Mouse (Mus musculus) heart, postnatal 0 days (tissue): ENCODE measurements around the gene Wee1. TPM values are rescaled to one million over a fixed set of nuclear protein-coding genes. Genes with fewer than 3 reads are reported as not detected.
"Not testable (repeated sequence)": the region's sequence is repeated elsewhere in the genome, so short reads cannot be mapped to it uniquely, and the experiment has no call there.

Experiments
- ATAC-seq: fragments of 200-750 bp; cut with Nextera tagmentation; 2 replicates; pipeline ENCODE4 v1.8.0; 2017; ENCODE audit warnings: low read depth, moderate number of reproducible peaks, moderate library complexity; ENCODE audit not compliant: insufficient read depth
- DNase-seq: peaks from one replicate; pipeline ENCODE4 v3.0.0-alpha.2; 2016; ENCODE audit warnings: low spot score
- H3K27ac ChIP-seq: fragments of 300-500 bp; sonication (generic); 2 replicates; pipeline ENCODE4 v1.5.1; 2014; ENCODE audit warnings: low read depth, mild to moderate bottlenecking
- H3K27me3 ChIP-seq: fragments of 300-500 bp; sonication (generic); 2 replicates; pipeline ENCODE4 v1.6.1; 2014; ENCODE audit warnings: low read length, mixed read lengths; ENCODE audit not compliant: control insufficient read depth, insufficient read depth
- H3K36me3 ChIP-seq: fragments of 300-500 bp; sonication (generic); replicated peaks from 2 replicates; pipeline ENCODE4 v1.6.1; 2014; ENCODE audit warnings: low read length, mixed read lengths; ENCODE audit not compliant: control insufficient read depth, insufficient read depth
- H3K4me1 ChIP-seq: fragments of 300-500 bp; sonication (generic); 2 replicates; pipeline ENCODE4 v1.6.1; 2014; ENCODE audit warnings: antibody characterized with exemption; ENCODE audit not compliant: control insufficient read depth, insufficient read depth
- H3K4me2 ChIP-seq: fragments of 300-500 bp; sonication (generic); 2 replicates; pipeline ENCODE4 v1.6.1; 2014; ENCODE audit warnings: low read depth, mild to moderate bottlenecking, low read length, moderate library complexity
- H3K4me3 ChIP-seq: fragments of 300-500 bp; sonication (generic); 2 replicates; pipeline ENCODE4 v1.5.1; 2014; ENCODE audit warnings: low read depth, low read length
- H3K9ac ChIP-seq: fragments of 300-500 bp; sonication (generic); replicated peaks from 2 replicates; pipeline ENCODE4 v1.6.1; 2014; ENCODE audit warnings: low read depth, low read length, mixed read lengths
- H3K9me3 ChIP-seq: fragments of 300-500 bp; sonication (generic); replicated peaks from 2 replicates; pipeline ENCODE4 v1.6.1; 2016; ENCODE audit warnings: low read length; ENCODE audit not compliant: control insufficient read depth
- CTCF ChIP-seq: IDR thresholded peaks from 2 replicates; pipeline ENCODE4 v1.5.1; 2016; ENCODE audit warnings: antibody characterized with exemption, control low read depth, low read depth
- EP300 ChIP-seq: IDR thresholded peaks from 2 replicates; pipeline ENCODE4 v1.6.1; 2016; ENCODE audit warnings: antibody characterized with exemption, low read depth
- WGBS: fragments of 180-500 bp; shearing (Covaris S2); extraction: QIAGEN DNeasy Blood & Tissue Kit; methylation state at CpG from one replicate; pipeline ENCODE4 v1.1.7; 2014; 5-methylcytosine and 5-hydroxymethylcytosine counted together
- polyA plus RNA-seq: library from polyadenylated mRNA; unstranded; fragments of >200 nt; fragmentation: Nextera tagmentation; extraction: Ambion mirVana; gene quantifications from 2 replicates; pipeline ENCODE4 v1.2.1, GENCODE M21; 2015
- total RNA-seq: library from RNA; depleted of rRNA; stranded (reverse); fragments of >200 nt; gene quantifications from 2 replicates; pipeline ENCODE4 v1.2.3, GENCODE M21; 2014; ENCODE audit warnings: low replicate concordance

Gene Wee1
- total and polyA plus RNA-seq, 2 experiments from 2014 or later, result 20.3 to 27.9 TPM

- H3K36me3 ChIP-seq, result no peaks in the 10 kb centered on the region
- H3K9ac ChIP-seq, result no peak overlapping the region
- no peaks in the 10 kb centered on the region for H3K27me3 ChIP-seq
- no peak overlapping the region for H3K4me2 ChIP-seq
- WGBS, result 47% methylated on average over 3 of the region's 3 CpGs
- no peak overlapping the region for H3K4me3 ChIP-seq
- H3K9me3 ChIP-seq, result no peaks in the 10 kb centered on the region
- no peak for ATAC-seq
- no peak for TF ChIP-seq CTCF
- TF ChIP-seq EP300, result no peak
- peaks cover 20% of the 10 kb centered on the region for H3K4me1 ChIP-seq
- DNase-seq, result no peak
- no peak overlapping the region for H3K27ac ChIP-seq
Measured at GRCm38 (mm10) chr7:110106633-110107032, 15.2 kb upstream of the Wee1 start.

GRCm38 (mm10) chr7:110108524-110108923 is 13.3 kb upstream of the Wee1 start:
- Histone ChIP-seq H3K27ac (peak overlapping the region; percentile 86), H3K4me1 (peaks cover 20% of the 10 kb centered on the region)
- not testable (repeated sequence) for H3K4me3 ChIP-seq, ATAC-seq, H3K4me2 ChIP-seq, H3K9me3 ChIP-seq, DNase-seq, H3K9ac ChIP-seq, H3K27me3 ChIP-seq, H3K36me3 ChIP-seq
- 80% methylated on average over 3 of the region's 3 CpGs for WGBS

GRCm38 (mm10) chr7:110108967-110109610 is 12.8 kb upstream of the Wee1 start:
- Histone ChIP-seq H3K9me3 (no peaks in the 10 kb centered on the region), H3K4me1 (peaks cover 20% of the 10 kb centered on the region), H3K27ac (peak overlapping the region; percentile 86), H3K4me2 (peak overlapping the region; percentile 32), H3K4me3 (peak overlapping the region; percentile 5; the same call in 1 of the 2 replicates), H3K36me3 (no peaks in the 10 kb centered on the region), H3K9ac (peak overlapping the region; percentile 24), H3K27me3 (no peaks in the 10 kb centered on the region)
- 7% methylated on average over 11 of the region's 11 CpGs for WGBS
- ATAC-seq, result peak; percentile 82
- DNase-seq, result peak; percentile 76
- no peak for TF ChIP-seq EP300
- TF ChIP-seq CTCF, result no peak

GRCm38 (mm10) chr7:110110061-110110656 is 11.7 kb upstream of the Wee1 start:
- no peak for ATAC-seq

GRCm38 (mm10) chr7:110114699-110115098 is 7.1 kb upstream of the Wee1 start:
- Histone ChIP-seq H3K4me2 (no peak overlapping the region), H3K9me3 (no peaks in the 10 kb centered on the region), H3K36me3 (no peaks in the 10 kb centered on the region), H3K4me1 (peaks cover 25% of the 10 kb centered on the region), H3K27ac (0 out of 2 replicates have a peak overlapping the region, but pooled peaks have one; percentile 6), H3K9ac (no peak overlapping the region), H3K4me3 (no peak overlapping the region), H3K27me3 (no peaks in the 10 kb centered on the region)
- no peak for DNase-seq
- 27% methylated on average over 5 of the region's 5 CpGs for WGBS
- no peak for ATAC-seq
- no peak for TF ChIP-seq EP300
- TF ChIP-seq CTCF, result no peak

More at GRCm38 (mm10) chr7:110110061-110110656, 11.7 kb upstream of the Wee1 start:
- H3K4me1 ChIP-seq, result peaks cover 24% of the 10 kb centered on the region
- no peak overlapping the region for H3K4me3 ChIP-seq
- WGBS, result 15% methylated on average over 4 of the region's 4 CpGs
- TF ChIP-seq EP300 (no peak), CTCF (no peak)
- no peak overlapping the region for H3K4me2 ChIP-seq
- H3K27ac ChIP-seq, result peak overlapping the region; percentile 86
- H3K27me3 ChIP-seq, result no peaks in the 10 kb centered on the region
- no peak overlapping the region for H3K9ac ChIP-seq
- no peaks in the 10 kb centered on the region for H3K36me3 ChIP-seq
- H3K9me3 ChIP-seq, result no peaks in the 10 kb centered on the region
- DNase-seq, result no peak
